Mouse (Mus musculus): ENCODE measurements at regions not wholly inside any gene's neighbourhood (a gene's known extent, or its start where the extent isn't known, plus 50 kb on each side); places are given as distances from the start of the nearest gene placed in this dataset.

GRCm38 (mm10) chr2:30727948-30728347, 75.5 kb downstream of the 1700001O22Rik start:
- H3K4me2 ChIP-seq (ENCODE audit: low read depth, low read length): no peak overlapping the region
- 77% methylated on average over 6 of the region's 6 CpGs for WGBS
- no peak for ATAC-seq (ENCODE audit: low read depth)
- H3K27ac ChIP-seq (replicated peaks; ENCODE audit: low read depth, low read length): no peak overlapping the region
- no peak overlapping the region for H3K9ac ChIP-seq (ENCODE audit: low read depth, low read length)
- peaks cover 22% of the 10 kb centered on the region for H3K4me1 ChIP-seq (ENCODE audit: control insufficient read depth, insufficient read depth, low read length)
- no peaks in the 10 kb centered on the region for H3K27me3 ChIP-seq (replicated peaks; ENCODE audit: control insufficient read depth, insufficient read depth, low read length)
- DNase-seq (ENCODE audit: low spot score): no peak
- H3K9me3 ChIP-seq (ENCODE audit: control insufficient read depth, low read length): no peaks in the 10 kb centered on the region
- no peaks in the 10 kb centered on the region for H3K36me3 ChIP-seq (ENCODE audit: control insufficient read depth, insufficient read depth, low read length)
- H3K4me3 ChIP-seq (ENCODE audit: low read depth, low read length): no peak overlapping the region

- no peaks in the 10 kb centered on the region for H3K9me3 ChIP-seq (ENCODE audit: control insufficient read depth, low read length)
- ATAC-seq (ENCODE audit: low read depth): no peak; the same call in 1 of the 2 replicates
- peak overlapping the region; percentile 16; the same call in 1 of the 2 replicates for H3K4me3 ChIP-seq (ENCODE audit: low read depth, low read length)
- H3K27ac ChIP-seq (replicated peaks; ENCODE audit: low read depth, low read length): no peak overlapping the region; the same call in 1 of the 2 replicates
- H3K9ac ChIP-seq (ENCODE audit: low read depth, low read length): peak overlapping the region; percentile 47
- peak overlapping the region; percentile 49 for H3K4me2 ChIP-seq (ENCODE audit: low read depth, low read length)
- no peaks in the 10 kb centered on the region for H3K27me3 ChIP-seq (replicated peaks; ENCODE audit: control insufficient read depth, insufficient read depth, low read length)
- DNase-seq (ENCODE audit: low spot score): peak; percentile 73
- WGBS: 21% methylated on average over 37 of the region's 38 CpGs
- peaks cover 43% of the 10 kb centered on the region for H3K4me1 ChIP-seq (ENCODE audit: control insufficient read depth, insufficient read depth, low read length)
- no peaks in the 10 kb centered on the region for H3K36me3 ChIP-seq (ENCODE audit: control insufficient read depth, insufficient read depth, low read length)
Observed at GRCm38 (mm10) chr2:30725601-30726489, 77.6 kb downstream of the 1700001O22Rik start.

- DNase-seq (ENCODE audit: low spot score) (no peak), ATAC-seq (ENCODE audit: low read depth) (no peak)
- Histone ChIP-seq H3K4me1 (ENCODE audit: control insufficient read depth, insufficient read depth, low read length) (peaks cover 49% of the 10 kb centered on the region), H3K4me3 (ENCODE audit: low read depth, low read length) (0 out of 2 replicates have a peak overlapping the region, but pooled peaks have one; percentile 16), H3K27me3 (replicated peaks; ENCODE audit: control insufficient read depth, insufficient read depth, low read length) (no peaks in the 10 kb centered on the region), H3K9me3 (ENCODE audit: control insufficient read depth, low read length) (no peaks in the 10 kb centered on the region), H3K9ac (ENCODE audit: low read depth, low read length) (peak overlapping the region; percentile 47), H3K27ac (replicated peaks; ENCODE audit: low read depth, low read length) (no peak overlapping the region; the same call in 1 of the 2 replicates), H3K4me2 (ENCODE audit: low read depth, low read length) (peak overlapping the region; percentile 49), H3K36me3 (ENCODE audit: control insufficient read depth, insufficient read depth, low read length) (no peaks in the 10 kb centered on the region)
- WGBS: 40% methylated on average over 10 of the region's 10 CpGs
Observed at GRCm38 (mm10) chr2:30725186-30725585, 78.3 kb downstream of the 1700001O22Rik start.

GRCm38 (mm10) chr2:30724521-30724920, 78.9 kb downstream of the 1700001O22Rik start:
- peak overlapping the region; percentile 99; the same call in 1 of the 2 replicates for H3K27ac ChIP-seq (replicated peaks; ENCODE audit: low read depth, low read length)
- H3K4me2 ChIP-seq (ENCODE audit: low read depth, low read length): no peak overlapping the region
- H3K4me3 ChIP-seq (ENCODE audit: low read depth, low read length): no peak overlapping the region
- no peak for ATAC-seq (ENCODE audit: low read depth)
- H3K36me3 ChIP-seq (ENCODE audit: control insufficient read depth, insufficient read depth, low read length): no peaks in the 10 kb centered on the region
- DNase-seq (ENCODE audit: low spot score): no peak
- H3K9me3 ChIP-seq (ENCODE audit: control insufficient read depth, low read length): no peaks in the 10 kb centered on the region
- no peak overlapping the region for H3K9ac ChIP-seq (ENCODE audit: low read depth, low read length)
- H3K4me1 ChIP-seq (ENCODE audit: control insufficient read depth, insufficient read depth, low read length): peaks cover 56% of the 10 kb centered on the region
- H3K27me3 ChIP-seq (replicated peaks; ENCODE audit: control insufficient read depth, insufficient read depth, low read length): no peaks in the 10 kb centered on the region

GRCm38 (mm10) chr2:30723059-30723587, 80.3 kb downstream of the 1700001O22Rik start:
- no peak overlapping the region for H3K4me2 ChIP-seq (ENCODE audit: low read depth, low read length)
- no peak overlapping the region for H3K9ac ChIP-seq (ENCODE audit: low read depth, low read length)
- peak overlapping the region; percentile 99 for H3K27ac ChIP-seq (replicated peaks; ENCODE audit: low read depth, low read length)
- ATAC-seq (ENCODE audit: low read depth): no peak
- no peak overlapping the region for H3K4me3 ChIP-seq (ENCODE audit: low read depth, low read length)
- H3K9me3 ChIP-seq (ENCODE audit: control insufficient read depth, low read length): no peaks in the 10 kb centered on the region
- H3K36me3 ChIP-seq (ENCODE audit: control insufficient read depth, insufficient read depth, low read length): no peaks in the 10 kb centered on the region
- peaks cover 65% of the 10 kb centered on the region for H3K4me1 ChIP-seq (ENCODE audit: control insufficient read depth, insufficient read depth, low read length)
- no peak for DNase-seq (ENCODE audit: low spot score)
- WGBS: 13% methylated on average over 10 of the region's 10 CpGs
- no peaks in the 10 kb centered on the region for H3K27me3 ChIP-seq (replicated peaks; ENCODE audit: control insufficient read depth, insufficient read depth, low read length)

GRCm38 (mm10) chr2:30722263-30723050, 81.0 kb downstream of the 1700001O22Rik start:
- ATAC-seq (ENCODE audit: low read depth): no peak
- Histone ChIP-seq H3K9ac (ENCODE audit: low read depth, low read length) (peak overlapping the region; percentile 52), H3K4me3 (ENCODE audit: low read depth, low read length) (no peak overlapping the region), H3K9me3 (ENCODE audit: control insufficient read depth, low read length) (no peaks in the 10 kb centered on the region), H3K27me3 (replicated peaks; ENCODE audit: control insufficient read depth, insufficient read depth, low read length) (no peaks in the 10 kb centered on the region), H3K4me1 (ENCODE audit: control insufficient read depth, insufficient read depth, low read length) (peaks cover 72% of the 10 kb centered on the region), H3K27ac (replicated peaks; ENCODE audit: low read depth, low read length) (peak overlapping the region; percentile 99), H3K36me3 (ENCODE audit: control insufficient read depth, insufficient read depth, low read length) (no peaks in the 10 kb centered on the region), H3K4me2 (ENCODE audit: low read depth, low read length) (peak overlapping the region; percentile 25)
- DNase-seq (ENCODE audit: low spot score): no peak
- WGBS: 14% methylated on average over 7 of the region's 7 CpGs

GRCm38 (mm10) chr2:30721473-30722262, 81.8 kb downstream of the 1700001O22Rik start:
- DNase-seq (ENCODE audit: low spot score) (peak; percentile 93), ATAC-seq (ENCODE audit: low read depth) (peak; percentile 75)
- peaks cover 80% of the 10 kb centered on the region for H3K4me1 ChIP-seq (ENCODE audit: control insufficient read depth, insufficient read depth, low read length)
- H3K27me3 ChIP-seq (replicated peaks; ENCODE audit: control insufficient read depth, insufficient read depth, low read length): no peaks in the 10 kb centered on the region
- WGBS: 19% methylated on average over 12 of the region's 12 CpGs
- no peak overlapping the region for H3K4me3 ChIP-seq (ENCODE audit: low read depth, low read length)
- H3K9me3 ChIP-seq (ENCODE audit: control insufficient read depth, low read length): no peaks in the 10 kb centered on the region
- H3K36me3 ChIP-seq (ENCODE audit: control insufficient read depth, insufficient read depth, low read length): no peaks in the 10 kb centered on the region
- peak overlapping the region; percentile 99 for H3K27ac ChIP-seq (replicated peaks; ENCODE audit: low read depth, low read length)
- H3K9ac ChIP-seq (ENCODE audit: low read depth, low read length): peak overlapping the region; percentile 52
- H3K4me2 ChIP-seq (ENCODE audit: low read depth, low read length): peak overlapping the region; percentile 25

GRCm38 (mm10) chr2:30721048-30721461, 82.4 kb downstream of the 1700001O22Rik start:
- peak overlapping the region; percentile 71; the same call in 1 of the 2 replicates for H3K9ac ChIP-seq (ENCODE audit: low read depth, low read length)
- no peaks in the 10 kb centered on the region for H3K9me3 ChIP-seq (ENCODE audit: control insufficient read depth, low read length)
- no peak overlapping the region; the same call in 1 of the 2 replicates for H3K4me2 ChIP-seq (ENCODE audit: low read depth, low read length)
- H3K27ac ChIP-seq (replicated peaks; ENCODE audit: low read depth, low read length): peak overlapping the region; percentile 99
- H3K36me3 ChIP-seq (ENCODE audit: control insufficient read depth, insufficient read depth, low read length): no peaks in the 10 kb centered on the region
- no peak overlapping the region for H3K4me3 ChIP-seq (ENCODE audit: low read depth, low read length)
- ATAC-seq (ENCODE audit: low read depth) (no peak), DNase-seq (ENCODE audit: low spot score) (no peak)
- peaks cover 86% of the 10 kb centered on the region for H3K4me1 ChIP-seq (ENCODE audit: control insufficient read depth, insufficient read depth, low read length)
- H3K27me3 ChIP-seq (replicated peaks; ENCODE audit: control insufficient read depth, insufficient read depth, low read length): no peaks in the 10 kb centered on the region
- 47% methylated on average over 5 of the region's 5 CpGs for whole genome bisulfite sequencing
